10 mouse cellular contexts compared by ENCODE assay signal in genomic region chr9:32443817-32444216, GRCm38 (mm10).
A peak's percentile ranks its signal among the peaks of the same experiment; 100 is the strongest.
DNase-seq lines count a peak whose midpoint lies in the region; ATAC-seq lines count a peak whose summit lies in the region.
"Had no signal": no experiment of that assay in that cellular context is flagged by ENCODE, and none has a peak within 500 bp of the region (broad histone marks: within the 10 kb centered on the region; RNA-seq: fewer than 3 reads in every experiment).

No protein-coding gene starts in this region.

- no peak overlapping the region for H3K9ac ChIP-seq in neural tube, embryonic 11.5 days (ENCODE audit: low read length)
- H3K9ac ChIP-seq in heart, embryonic 15.5 days = no peak overlapping the region
- H3K9ac ChIP-seq: lung, embryonic 15.5 days had no signal

- no peaks in the 10 kb centered on the region for H3K9me3 ChIP-seq in neural tube, embryonic 11.5 days (ENCODE audit: control insufficient read depth, low read length)
- H3K9me3 ChIP-seq in heart, embryonic 15.5 days (replicated peaks) = no peaks in the 10 kb centered on the region
- H3K9me3 ChIP-seq: lung, embryonic 15.5 days had no signal

- no peaks in the 10 kb centered on the region for H3K27me3 ChIP-seq in neural tube, embryonic 11.5 days (ENCODE audit: control insufficient read depth, insufficient read depth, low read length)
- H3K27me3 ChIP-seq in heart, embryonic 15.5 days = no peaks in the 10 kb centered on the region
- H3K27me3 ChIP-seq: lung, embryonic 15.5 days; Patski had no signal

- H3K27ac ChIP-seq in neural tube, embryonic 11.5 days (ENCODE audit: low read depth, low read length) = no peak overlapping the region
- peak overlapping the region; percentile 61 for H3K27ac ChIP-seq in heart, embryonic 15.5 days
- H3K27ac ChIP-seq: lung, embryonic 15.5 days had no signal

- DNase-seq in adrenal gland, postnatal 10 days = peak; percentile 41
- DNase-seq in adrenal gland, postnatal 25 days = no peak
- peak; percentile 33 for DNase-seq in neural tube, embryonic 11.5 days (ENCODE audit: low spot score)
- no peak for DNase-seq in neural tube, embryonic 10.5 days (ENCODE audit: extremely low spot score, low spot score)
- DNase-seq in retina, postnatal 1 day = peak; percentile 19
- no peak for DNase-seq in lung, postnatal 10 days

- WGBS in neural tube, embryonic 11.5 days = 52% methylated on average over 6 of the region's 6 CpGs
- WGBS in heart, embryonic 15.5 days = 47% methylated on average over 6 of the region's 6 CpGs

- H3K4me1 ChIP-seq in neural tube, embryonic 11.5 days (ENCODE audit: control insufficient read depth, insufficient read depth, low read length) = no peaks in the 10 kb centered on the region
- H3K4me1 ChIP-seq in heart, embryonic 15.5 days (replicated peaks) = peaks cover 9% of the 10 kb centered on the region; the same call in 1 of the 2 replicates

- no peak overlapping the region for H3K4me2 ChIP-seq in neural tube, embryonic 11.5 days (ENCODE audit: low read depth)
- no peak overlapping the region for H3K4me2 ChIP-seq in heart, embryonic 15.5 days
- H3K4me2 ChIP-seq: lung, embryonic 15.5 days had no signal

- H3K36me3 ChIP-seq in neural tube, embryonic 11.5 days (ENCODE audit: control insufficient read depth, insufficient read depth, low read length) = no peaks in the 10 kb centered on the region
- 0 out of 2 replicates have a peak, but pooled peaks cover 5% of the 10 kb centered on the region for H3K36me3 ChIP-seq in heart, embryonic 15.5 days

- no peak overlapping the region for H3K4me3 ChIP-seq in neural tube, embryonic 11.5 days (ENCODE audit: low read depth, low read length)
- H3K4me3 ChIP-seq in heart, embryonic 15.5 days = no peak overlapping the region
- H3K4me3 ChIP-seq: lung, embryonic 15.5 days had no signal

- no peak for ATAC-seq in neural tube, embryonic 11.5 days (ENCODE audit: insufficient read depth, low FRiP score, low TSS enrichment)
- ATAC-seq in heart, embryonic 15.5 days (replicated peaks; ENCODE audit: insufficient number of reproducible peaks, insufficient read depth, low FRiP score, low read depth) = no peak; the same call in 1 of the 2 replicates
- ATAC-seq in megakaryocyte, adult 5-6 weeks (ENCODE audit: poor library complexity, severe bottlenecking) = no peak
- ATAC-seq: Patski had no signal

Comparison
In these comparisons a context has a peak if more than half of its experiments do, and no peak if none do; other contexts are left out.
1. DNase-seq: peak in adrenal gland, postnatal 10 days (single experiment), neural tube, embryonic 11.5 days (single experiment) and retina, postnatal 1 day (single experiment); none in adrenal gland, postnatal 25 days (single experiment), neural tube, embryonic 10.5 days (single experiment) and lung, postnatal 10 days (single experiment).